20 mouse cellular contexts compared by ENCODE assay signal in genomic region chr12:76926338-76926945, GRCm38 (mm10). TPM values are rescaled to one million over a fixed set of nuclear protein-coding genes. Genes with fewer than 3 reads are reported as not detected.
DNase-seq lines count a peak whose midpoint lies in the region.
"Had no signal": no experiment of that assay in that cellular context is flagged by ENCODE, and none has a peak within 500 bp of the region (broad histone marks: within the 10 kb centered on the region; RNA-seq: fewer than 3 reads in every experiment).

No protein-coding gene starts in this region.

- no peaks in the 10 kb centered on the region for H3K9me3 ChIP-seq in heart, embryonic 10.5 days
- H3K9me3 ChIP-seq in forebrain, embryonic 10.5 days = no peaks in the 10 kb centered on the region
- H3K9me3 ChIP-seq: hindbrain, embryonic 13.5 days; limb, embryonic 12.5 days; megakaryocyte, embryonic 14.5 days; neural tube, embryonic 13.5 days had no signal

- H3K27me3 ChIP-seq in heart, embryonic 10.5 days (ENCODE audit: insufficient read depth, poor library complexity, severe bottlenecking) = no peaks in the 10 kb centered on the region
- H3K27me3 ChIP-seq in forebrain, embryonic 10.5 days (ENCODE audit: poor library complexity, severe bottlenecking) = no peaks in the 10 kb centered on the region
- H3K27me3 ChIP-seq: CH12.LX; hindbrain, embryonic 13.5 days; limb, embryonic 12.5 days; megakaryocyte, embryonic 14.5 days; neural tube, embryonic 13.5 days; Patski had no signal

- no peak overlapping the region for H3K27ac ChIP-seq in heart, embryonic 10.5 days
- H3K27ac ChIP-seq in forebrain, embryonic 10.5 days = no peak overlapping the region
- H3K27ac ChIP-seq: hindbrain, embryonic 13.5 days; limb, embryonic 12.5 days; neural tube, embryonic 13.5 days had no signal

- intact Hi-C loops in heart, postnatal 10 days (cut with DNase I) = loop anchor here (2.0 kb wide), 1 partner anchor 42 kb away; no protein-coding TSS in a partner anchor

- DNase-seq in heart, adult 18-20 months = peak; percentile 75 to 81
- no peak for DNase-seq in heart, embryonic 10.5 days (ENCODE audit: low spot score)
- peak; percentile 40 for DNase-seq in urinary bladder, postnatal 25 days (ENCODE audit: low spot score)
- no peak for DNase-seq in urinary bladder, postnatal 4 days (ENCODE audit: low spot score in 2 of 2)
- DNase-seq in heart, postnatal 10 days = peak; percentile 64 to 67
- no peak for DNase-seq in adrenal gland, postnatal 25 days
- DNase-seq in forebrain, embryonic 10.5 days (ENCODE audit: extremely low spot score, low spot score) = no peak
- DNase-seq: forebrain, postnatal 0 days; gastrocnemius, postnatal 14 days; kidney, adult 2 months; kidney, postnatal 4 days; layer of hippocampus, postnatal 36 days; liver, postnatal 0 days; spleen, adult 18-20 months had no signal

- no peak overlapping the region for H3K4me3 ChIP-seq in heart, embryonic 10.5 days
- no peak overlapping the region for H3K4me3 ChIP-seq in forebrain, embryonic 10.5 days
- H3K4me3 ChIP-seq: hindbrain, embryonic 13.5 days; limb, embryonic 12.5 days; megakaryocyte, embryonic 14.5 days; neural tube, embryonic 13.5 days had no signal

- no peaks in the 10 kb centered on the region; the same call in 1 of the 2 replicates for H3K36me3 ChIP-seq in heart, embryonic 10.5 days
- peaks cover 9% of the 10 kb centered on the region; the same call in 1 of the 2 replicates for H3K36me3 ChIP-seq in forebrain, embryonic 10.5 days (replicated peaks)

- peaks cover 23% of the 10 kb centered on the region for H3K4me1 ChIP-seq in heart, embryonic 10.5 days
- H3K4me1 ChIP-seq in forebrain, embryonic 10.5 days = peaks cover 6% of the 10 kb centered on the region; the same call in 1 of the 2 replicates
- H3K4me1 ChIP-seq: limb, embryonic 12.5 days; neural tube, embryonic 13.5 days had no signal

- 72% methylated on average over 10 of the region's 10 CpGs for WGBS in heart, embryonic 10.5 days
- WGBS in forebrain, embryonic 10.5 days = 90% methylated on average over 10 of the region's 10 CpGs

RNA-seq across cellular contexts. Expression of gene Max, which starts 35.6 kb away (rescaled TPM):
- 10 to 100 TPM; 61.4 to 70.4 TPM for total RNA-seq in heart, adult 18-20 months (2021)
- polyA plus RNA-seq in heart, embryonic 10.5 days (2016; fragmentation: Nextera tagmentation; extraction: Ambion mirVana) = 10.7 and 12.9 TPM in 2 replicates
- 10 to 100 TPM; 43.6 to 61.0 TPM for total RNA-seq in heart, postnatal 10 days (2021)
- 62.2 and 62.4 TPM in 2 replicates for total RNA-seq in adrenal gland, postnatal 25 days (2021)
- polyA plus RNA-seq in forebrain, embryonic 10.5 days (2016; fragmentation: Nextera tagmentation; extraction: Ambion mirVana) = 12.0 and 13.5 TPM in 2 replicates

Comparison
In these comparisons a context has a peak if more than half of its experiments do, and no peak if none do; other contexts are left out.
1. DNase-seq: peak in heart, adult 18-20 months (2 of 2), urinary bladder, postnatal 25 days (single experiment) and heart, postnatal 10 days (2 of 2); none in heart, embryonic 10.5 days (single experiment), urinary bladder, postnatal 4 days (0 of 2), adrenal gland, postnatal 25 days (single experiment) and forebrain, embryonic 10.5 days (single experiment).